Mouse (Mus musculus) natural killer cell, adult 2 months (primary cell): Measurements from ENCODE around the gene Supv3l1.

ENCODE experiments used
- DNase-seq, 2 experiments: peaks; one replicate each; pipeline ENCODE4 v3.0.0; 2022; ENCODE audit warnings: low spot score in 2 of 2

The Supv3l1 gene

DNA sequence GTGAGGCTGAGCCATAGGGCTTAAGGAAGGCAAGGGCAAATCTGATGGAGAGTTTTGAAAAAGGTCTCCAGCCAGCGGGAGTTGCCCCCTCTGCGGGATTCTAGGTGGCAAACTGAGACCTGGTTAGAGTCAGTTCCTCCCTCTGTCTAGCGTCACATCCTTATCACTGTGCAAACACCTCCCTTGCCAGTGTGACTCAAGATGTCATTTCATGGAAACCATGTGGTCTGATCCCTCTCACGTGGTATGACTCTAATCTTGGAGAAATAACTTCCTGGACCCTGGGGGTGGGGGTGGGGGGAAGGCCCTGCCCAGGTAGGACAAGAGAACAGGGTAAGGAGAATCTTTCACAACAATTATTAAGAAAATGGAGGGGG lies 35.9 kb downstream of the Supv3l1 start:
- no peak for DNase-seq

DNA sequence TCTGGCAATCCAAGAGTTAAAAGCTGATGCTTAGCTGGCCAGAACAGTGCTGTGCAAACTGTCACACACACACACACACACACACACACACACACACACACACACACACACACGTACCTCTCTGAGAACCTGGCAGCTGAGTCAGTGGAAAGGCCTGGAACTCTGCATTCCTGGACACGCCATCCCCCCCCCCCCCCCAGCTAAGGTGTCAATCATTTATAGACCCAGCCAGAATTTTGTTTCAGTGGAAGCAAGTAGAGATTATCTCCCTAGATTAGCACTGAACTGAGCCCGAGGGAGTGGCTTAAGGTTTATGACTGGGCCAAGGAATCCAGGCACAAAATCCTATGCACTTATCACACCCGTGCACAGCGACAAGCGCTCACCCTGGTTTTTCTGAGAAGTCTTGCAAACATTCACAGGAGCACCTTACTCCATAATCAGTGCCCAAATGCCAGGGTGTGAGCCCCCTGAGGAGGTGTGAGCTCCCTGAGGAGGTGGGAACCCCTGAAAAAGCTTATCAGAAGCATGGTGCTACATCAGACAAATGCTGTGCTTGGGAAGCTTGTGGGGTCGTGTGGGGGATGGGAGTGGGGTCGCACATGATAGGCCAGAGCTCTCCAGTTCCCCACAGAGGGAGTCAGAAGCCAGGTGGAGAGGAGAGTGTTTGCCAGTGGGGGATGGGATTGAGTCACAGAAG lies 36.5 kb downstream of the Supv3l1 start:
- DNase-seq: no peak

DNA sequence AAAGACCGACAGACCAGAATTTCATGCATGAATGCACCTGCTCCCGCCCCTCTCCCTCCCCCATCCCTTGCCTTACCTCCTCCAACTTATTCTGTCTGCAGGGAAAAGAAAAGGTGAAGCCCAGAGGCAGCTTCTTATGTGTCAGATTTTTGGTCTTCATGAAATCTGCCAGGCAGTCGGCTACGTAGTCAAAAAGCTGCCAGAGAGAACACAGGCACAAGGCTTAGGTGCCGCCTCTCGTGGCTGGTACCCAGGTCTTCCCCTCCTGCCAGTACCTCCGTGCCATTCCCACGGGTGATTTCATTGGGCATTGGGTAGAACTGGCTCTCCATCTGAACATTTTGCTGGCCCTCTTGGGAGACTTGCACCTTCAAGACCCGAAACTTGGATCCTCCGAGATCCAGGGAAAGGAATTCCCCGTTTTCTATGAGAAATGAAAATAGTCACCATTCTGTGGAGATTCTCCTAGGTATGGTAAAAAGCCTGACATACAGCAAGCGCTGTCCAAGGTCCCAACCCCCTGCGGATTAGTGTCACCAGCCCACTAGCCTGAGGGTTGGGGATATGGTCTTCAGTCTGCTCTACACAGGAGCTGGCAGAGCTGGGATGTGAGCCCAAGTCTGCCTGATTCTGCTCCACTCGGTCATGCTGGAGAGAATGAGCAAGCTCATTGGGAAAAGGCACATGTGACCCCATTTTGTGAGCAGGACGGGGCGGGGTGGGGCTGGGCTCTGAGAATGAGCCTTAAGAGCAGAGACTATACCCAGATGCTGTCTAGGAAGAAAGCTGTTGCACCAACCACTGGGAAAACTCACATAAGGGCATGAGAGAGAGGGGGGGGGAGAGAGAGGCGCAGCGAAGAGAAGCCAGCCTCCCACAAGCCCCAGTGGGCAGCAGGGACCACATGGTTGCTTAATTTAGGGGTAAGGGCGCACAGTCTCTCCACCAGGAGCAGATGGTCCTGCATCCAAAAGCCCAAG lies 37.8 kb downstream of the Supv3l1 start:
- no peak for DNase-seq

- DNase-seq: peak; percentile 7 to 45
These were observed 38.6 kb downstream of the Supv3l1 start for GRCm38 (mm10) chr10:62410943-62411342.

- DNase-seq: no peak
These were observed 44.6 kb downstream of the Supv3l1 start for GRCm38 (mm10) chr10:62404901-62405300.

- no peak for DNase-seq
These were observed 47.9 kb downstream of the Supv3l1 start for GRCm38 (mm10) chr10:62401641-62402111.

GRCm38 (mm10) chr10:62383011-62383410 lies 66.5 kb downstream of the Supv3l1 start:
- no peak for DNase-seq

DNA sequence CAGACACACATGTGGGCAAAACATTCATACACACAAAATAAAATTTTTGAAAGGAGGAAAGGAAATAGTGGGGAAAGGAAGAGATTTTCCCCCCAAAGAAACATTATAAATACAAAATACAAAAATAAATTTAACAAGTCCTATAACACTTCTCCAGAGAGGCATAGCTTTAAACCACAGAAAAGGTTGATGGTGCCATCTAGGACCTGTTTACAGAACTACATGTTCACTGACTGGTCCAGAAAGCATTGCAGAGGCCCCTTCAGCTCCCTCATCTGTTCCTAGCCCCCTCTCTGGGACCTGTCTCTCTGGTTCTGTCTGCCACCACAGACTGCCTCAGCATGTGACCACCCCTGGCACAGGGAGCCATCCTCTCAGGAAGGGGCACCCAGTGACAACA lies 68.6 kb downstream of the Supv3l1 start:
- no peak for DNase-seq

DNA sequence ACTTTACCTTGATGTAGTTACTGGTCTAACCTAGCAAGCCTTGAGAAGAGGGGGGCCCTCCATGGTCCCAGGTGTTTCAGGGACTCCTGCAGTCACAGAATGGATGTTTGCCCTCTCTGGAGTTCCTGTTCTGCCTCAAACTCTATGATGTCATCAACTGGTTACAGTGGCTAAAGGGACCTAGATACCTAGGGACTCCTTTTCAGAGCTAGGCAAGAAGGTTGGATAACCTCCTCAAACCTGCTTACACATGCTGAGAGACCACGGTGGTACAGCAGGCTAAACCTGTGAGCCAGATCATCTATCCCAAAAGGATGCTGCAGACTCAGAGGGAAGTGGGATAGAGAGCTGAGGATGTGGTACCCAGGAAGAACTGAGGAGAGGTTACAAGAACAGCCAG lies 69.7 kb downstream of the Supv3l1 start, which contains the start of gene Hk1:
TSS of gene Hk1 (minus strand) at position 101 of the 400 bp plus-strand sequence.
- no peak for DNase-seq
